Mouse (Mus musculus) thymus, postnatal 36 days (tissue): Measurements from ENCODE around the gene Csnk2a1.

Experiments
- DNase-seq, 2 experiments: peaks; one replicate each; pipeline ENCODE4 v3.0.0; 2022; ENCODE audit warnings: mixed read lengths in 2 of 2

Csnk2a1 gene

DNA sequence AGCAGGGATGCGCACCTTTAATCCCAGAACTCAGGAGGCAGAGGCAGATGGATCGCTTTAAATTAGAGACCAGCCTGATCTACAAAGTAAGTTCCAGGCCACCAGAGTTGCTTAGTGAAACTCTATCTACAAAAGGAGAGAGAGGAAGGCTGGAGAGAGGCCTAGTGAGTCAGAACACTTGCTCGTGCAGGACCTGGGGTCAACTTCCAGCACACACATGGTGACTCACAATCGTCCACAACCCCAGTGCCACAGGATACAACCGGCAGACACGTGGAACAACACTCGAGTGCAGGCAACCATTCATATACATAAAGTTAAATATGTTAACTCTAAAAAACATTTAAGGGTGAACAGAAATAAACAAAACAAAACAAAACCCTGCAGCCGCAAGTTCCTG lies 100.0 kb downstream of the Csnk2a1 start:
- no peak for DNase-seq

GRCm38 (mm10) chr2:152327980-152328379 lies 101.3 kb downstream of the Csnk2a1 start:
- DNase-seq: no peak

- no peak for DNase-seq
Observed at GRCm38 (mm10) chr2:152330858-152331423, 104.3 kb downstream of the Csnk2a1 start.
